Mouse (Mus musculus) spleen, adult 18-20 months (tissue): ENCODE results near the gene Rgl1.

Experiments used
- DNase-seq, 2 experiments: peaks; one replicate each; pipeline ENCODE4 v3.0.0; 2022; ENCODE audit warnings: mixed read lengths in 2 of 2

The Rgl1 gene

GRCm38 (mm10) chr1:152537186-152537585 lies 229.0 kb downstream of the Rgl1 start:
- no peak for DNase-seq

- DNase-seq = no peak
Observed at GRCm38 (mm10) chr1:152536416-152537018, 229.6 kb downstream of the Rgl1 start.

- no peak for DNase-seq
Observed at GRCm38 (mm10) chr1:152534531-152534930, 231.6 kb downstream of the Rgl1 start.

- DNase-seq = no peak
Observed at GRCm38 (mm10) chr1:152531498-152531897, 234.7 kb downstream of the Rgl1 start.

- DNase-seq = no peak
Observed at GRCm38 (mm10) chr1:152528778-152529177, 237.4 kb downstream of the Rgl1 start.

GRCm38 (mm10) chr1:152528214-152528613 lies 237.9 kb downstream of the Rgl1 start:
- DNase-seq = no peak

GRCm38 (mm10) chr1:152526154-152526553 lies 240.0 kb downstream of the Rgl1 start:
- DNase-seq = no peak

GRCm38 (mm10) chr1:152524987-152525648 lies 241.0 kb downstream of the Rgl1 start:
- DNase-seq = peak in 1 of 2 experiments; percentile 46

GRCm38 (mm10) chr1:152524098-152524892 lies 241.9 kb downstream of the Rgl1 start:
- DNase-seq = no peak

GRCm38 (mm10) chr1:152523292-152523691 lies 242.9 kb downstream of the Rgl1 start:
- DNase-seq = no peak

GRCm38 (mm10) chr1:152522226-152522625 lies 243.9 kb downstream of the Rgl1 start:
- DNase-seq = no peak

GRCm38 (mm10) chr1:152520798-152521575 lies 245.2 kb downstream of the Rgl1 start:
- DNase-seq = peak in 1 of 2 experiments; percentile 56

- DNase-seq = no peak
Observed at GRCm38 (mm10) chr1:152518971-152519370, 247.2 kb downstream of the Rgl1 start.

GRCm38 (mm10) chr1:152517057-152517570 lies 249.0 kb downstream of the Rgl1 start:
- no peak for DNase-seq

- no peak for DNase-seq
Observed at GRCm38 (mm10) chr1:152514256-152514655, 251.9 kb downstream of the Rgl1 start.

GRCm38 (mm10) chr1:152511237-152511636 lies 254.9 kb downstream of the Rgl1 start:
- DNase-seq = no peak

GRCm38 (mm10) chr1:152508481-152509220 lies 257.5 kb downstream of the Rgl1 start:
- no peak for DNase-seq

- no peak for DNase-seq
Observed at GRCm38 (mm10) chr1:152506726-152507125, 259.4 kb downstream of the Rgl1 start.

- no peak for DNase-seq
Observed at GRCm38 (mm10) chr1:152506175-152506574, 260.0 kb downstream of the Rgl1 start.

GRCm38 (mm10) chr1:152499802-152500201 lies 266.3 kb downstream of the Rgl1 start:
- DNase-seq = no peak

GRCm38 (mm10) chr1:152497581-152497980 lies 268.6 kb downstream of the Rgl1 start:
- DNase-seq = no peak

- DNase-seq = no peak
Observed at GRCm38 (mm10) chr1:152496831-152497230, 269.3 kb downstream of the Rgl1 start.
